Mouse (Mus musculus) stomach, postnatal 0 days (tissue): Measurements from ENCODE around the gene Map4k4.

Source experiments
- CTCF ChIP-seq: IDR thresholded peaks from 2 replicates; pipeline ENCODE4 v1.5.1; 2016; ENCODE audit warnings: antibody characterized with exemption, low read depth, mild to moderate bottlenecking, moderate library complexity
- EP300 ChIP-seq: optimal IDR thresholded peaks from 2 replicates; pipeline ENCODE3; 2016; ENCODE audit warnings: antibody characterized with exemption

DNA sequence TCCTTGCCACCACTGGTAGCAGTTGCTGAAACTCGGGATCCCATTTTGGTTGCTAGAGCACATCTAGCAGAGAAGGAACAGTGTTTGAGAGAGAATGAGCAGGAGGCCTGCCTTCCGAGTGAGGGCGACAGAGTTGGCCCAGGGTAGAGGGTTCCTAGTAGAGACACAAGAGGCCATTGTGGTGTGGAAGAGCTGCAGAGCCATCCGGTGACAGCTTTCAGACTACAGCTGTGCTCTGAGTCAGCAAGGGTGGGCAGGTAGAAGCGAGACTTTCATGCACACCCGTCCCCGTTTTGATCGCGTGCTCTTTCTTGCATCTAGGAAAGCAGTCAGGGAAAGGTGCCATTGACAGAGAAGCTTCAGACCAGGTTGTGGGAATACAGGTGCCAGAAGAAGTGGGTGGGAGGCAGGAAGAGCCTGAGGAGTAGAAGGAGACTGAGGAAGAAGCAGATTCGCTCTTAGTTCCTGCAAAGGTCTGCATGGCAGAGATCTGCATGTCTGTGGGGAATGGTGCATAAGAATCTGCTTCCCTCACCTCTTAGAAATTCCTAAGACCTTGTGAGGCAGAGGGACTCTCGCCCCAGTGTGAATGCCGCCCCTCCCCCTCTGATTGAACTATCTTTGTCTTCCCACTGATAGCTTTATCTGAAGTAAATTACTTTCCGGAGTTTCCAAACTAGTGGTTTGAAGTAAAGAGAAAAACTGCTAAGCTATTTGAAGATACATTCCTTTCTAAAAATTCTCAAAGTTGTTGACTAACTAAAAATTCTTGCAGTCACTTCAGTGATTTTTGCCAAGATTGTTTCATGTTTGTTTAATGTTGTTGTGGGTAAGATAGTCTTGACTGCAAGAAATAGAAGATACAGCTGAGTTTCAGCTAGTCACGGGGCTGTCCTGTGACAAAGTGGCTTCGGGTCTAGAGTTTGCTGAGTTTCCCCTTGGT, 23.0 kb downstream of the Map4k4 start:
- TF ChIP-seq CTCF (peak; percentile 35; the same call in 1 of the 2 replicates), EP300 (no peak)
